Mouse (Mus musculus): ENCODE data around the gene 3110082I17Rik. TPM values are rescaled to one million over a fixed set of nuclear protein-coding genes. Genes with fewer than 3 reads are reported as not detected.

The 3110082I17Rik gene
- polyA plus RNA-seq, 1 experiment from 2014 or later: 22.4 TPM

- WGBS: 77% methylated on average over 2 of the region's 2 CpGs
- Histone ChIP-seq H3K9ac (no peak overlapping the region), H3K4me1 (peaks cover 74% of the 10 kb centered on the region)
Measured at GRCm38 (mm10) chr5:139374841-139375240, 85.5 kb downstream of the 3110082I17Rik start.

GRCm38 (mm10) chr5:139373889-139374444 is 86.4 kb downstream of the 3110082I17Rik start:
- no peak overlapping the region for H3K27ac ChIP-seq (replicated peaks)
- no peaks in the 10 kb centered on the region for H3K9me3 ChIP-seq
- no peak for ATAC-seq (ENCODE audit: extremely low read depth, insufficient number of reproducible peaks, low FRiP score, low TSS enrichment)
- no peak overlapping the region for H3K4me3 ChIP-seq
- no peak overlapping the region for H3K9ac ChIP-seq
- H3K4me1 ChIP-seq: peaks cover 70% of the 10 kb centered on the region
- WGBS: 72% methylated on average over 6 of the region's 6 CpGs
- H3K36me3 ChIP-seq: no peaks in the 10 kb centered on the region
- H3K4me2 ChIP-seq: no peak overlapping the region
- H3K27me3 ChIP-seq (replicated peaks): no peaks in the 10 kb centered on the region

More at GRCm38 (mm10) chr5:139374841-139375240, 85.5 kb downstream of the 3110082I17Rik start:
- no peak overlapping the region for H3K4me2 ChIP-seq
- H3K4me3 ChIP-seq: no peak overlapping the region
- no peak overlapping the region for H3K27ac ChIP-seq (replicated peaks)
- no peak for ATAC-seq (ENCODE audit: extremely low read depth, insufficient number of reproducible peaks, low FRiP score, low TSS enrichment)
- H3K9me3 ChIP-seq: no peaks in the 10 kb centered on the region
- no peaks in the 10 kb centered on the region for H3K27me3 ChIP-seq (replicated peaks)
- H3K36me3 ChIP-seq: no peaks in the 10 kb centered on the region

DNA sequence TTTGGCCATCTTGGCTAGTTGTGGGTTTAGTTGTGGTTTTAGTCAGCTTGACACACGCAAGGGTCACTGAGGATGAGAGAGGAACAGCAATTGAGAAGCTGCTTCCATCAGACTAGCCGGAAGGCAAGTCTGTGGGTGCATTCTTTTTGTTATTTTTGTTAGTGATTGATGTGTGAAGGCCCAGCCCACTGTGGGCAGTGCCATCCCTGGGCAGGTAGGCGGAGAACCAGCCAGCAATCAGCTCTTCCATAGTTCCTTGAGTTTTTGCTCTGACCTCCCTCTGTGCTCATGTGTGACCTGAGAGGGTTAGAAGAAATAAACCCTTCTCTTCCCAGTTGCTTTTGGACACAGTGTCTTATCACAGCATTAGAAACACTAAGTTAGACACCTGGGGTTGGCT is 87.2 kb downstream of the 3110082I17Rik start:
- no peak overlapping the region for H3K4me3 ChIP-seq
- H3K27me3 ChIP-seq (replicated peaks): no peaks in the 10 kb centered on the region
- no peak overlapping the region for H3K27ac ChIP-seq (replicated peaks)
- H3K4me1 ChIP-seq: peaks cover 62% of the 10 kb centered on the region
- no peaks in the 10 kb centered on the region for H3K36me3 ChIP-seq
- no peak overlapping the region for H3K9ac ChIP-seq
- ATAC-seq (ENCODE audit: extremely low read depth, insufficient number of reproducible peaks, low FRiP score, low TSS enrichment): no peak
- H3K4me2 ChIP-seq: no peak overlapping the region
- 73% methylated on average over 3 of the region's 3 CpGs for WGBS
- H3K9me3 ChIP-seq: no peaks in the 10 kb centered on the region

DNA sequence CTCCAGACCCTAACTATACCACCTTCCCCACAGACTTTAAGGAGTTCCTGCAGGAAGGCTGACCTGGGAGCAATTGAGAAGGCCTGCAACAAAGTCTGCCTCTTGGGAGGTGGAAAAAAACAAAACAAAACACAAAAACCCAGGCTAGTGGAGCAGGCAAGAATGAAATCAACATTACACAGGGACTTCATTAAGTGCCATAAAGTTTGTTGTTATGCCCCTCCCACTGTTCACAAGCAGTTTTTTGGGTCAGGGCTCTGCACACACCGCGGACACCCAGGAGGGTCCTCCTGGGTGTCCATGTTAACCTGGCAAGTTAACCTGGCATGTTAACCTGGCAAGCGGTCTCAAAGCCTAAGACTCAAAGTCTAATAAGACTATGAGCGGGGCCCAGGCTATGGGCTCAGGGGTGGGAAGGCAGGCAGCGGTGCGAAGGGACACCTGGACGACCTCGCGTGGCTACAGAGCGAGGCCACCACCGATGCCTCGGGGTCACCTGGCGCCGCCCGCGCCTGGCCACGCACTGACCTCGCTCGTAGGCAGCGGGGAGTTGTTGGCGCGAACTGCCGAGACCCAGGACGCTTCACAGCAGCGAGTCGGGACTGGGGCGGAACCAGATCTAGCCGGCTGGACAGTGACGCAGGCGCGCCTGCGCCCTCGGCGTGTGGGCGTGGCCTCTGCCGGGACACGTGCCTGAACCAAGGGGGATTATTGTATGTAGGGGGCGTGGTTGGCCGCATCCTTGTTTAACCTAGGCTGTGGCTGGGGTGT is 88.5 kb downstream of the 3110082I17Rik start:
- WGBS: 2% methylated on average over 39 of the region's 39 CpGs
- peak overlapping the region; percentile 87 for H3K27ac ChIP-seq (replicated peaks)
- H3K27me3 ChIP-seq (replicated peaks): no peaks in the 10 kb centered on the region

GRCm38 (mm10) chr5:139371118-139371517 is 89.2 kb downstream of the 3110082I17Rik start:
- Histone ChIP-seq H3K4me1 (peaks cover 42% of the 10 kb centered on the region), H3K36me3 (no peaks in the 10 kb centered on the region), H3K4me2 (peak overlapping the region; percentile 88), H3K27ac (replicated peaks) (0 out of 2 replicates have a peak overlapping the region, but pooled peaks have one; percentile 87), H3K27me3 (replicated peaks) (no peaks in the 10 kb centered on the region), H3K9ac (peak overlapping the region; percentile 96), H3K4me3 (peak overlapping the region; percentile 72), H3K9me3 (no peaks in the 10 kb centered on the region)
- ATAC-seq (ENCODE audit: extremely low read depth, insufficient number of reproducible peaks, low FRiP score, low TSS enrichment): no peak
- WGBS: 60% methylated on average over 5 of the region's 5 CpGs

More for the DNA sequence above, 88.5 kb downstream of the 3110082I17Rik start:
- ATAC-seq (ENCODE audit: extremely low read depth, insufficient number of reproducible peaks, low FRiP score, low TSS enrichment): peak; percentile 89
- Histone ChIP-seq H3K9ac (peak overlapping the region; percentile 96), H3K36me3 (no peaks in the 10 kb centered on the region), H3K4me1 (peaks cover 49% of the 10 kb centered on the region), H3K4me2 (peak overlapping the region; percentile 88), H3K9me3 (no peaks in the 10 kb centered on the region), H3K4me3 (peak overlapping the region; percentile 72)

DNA sequence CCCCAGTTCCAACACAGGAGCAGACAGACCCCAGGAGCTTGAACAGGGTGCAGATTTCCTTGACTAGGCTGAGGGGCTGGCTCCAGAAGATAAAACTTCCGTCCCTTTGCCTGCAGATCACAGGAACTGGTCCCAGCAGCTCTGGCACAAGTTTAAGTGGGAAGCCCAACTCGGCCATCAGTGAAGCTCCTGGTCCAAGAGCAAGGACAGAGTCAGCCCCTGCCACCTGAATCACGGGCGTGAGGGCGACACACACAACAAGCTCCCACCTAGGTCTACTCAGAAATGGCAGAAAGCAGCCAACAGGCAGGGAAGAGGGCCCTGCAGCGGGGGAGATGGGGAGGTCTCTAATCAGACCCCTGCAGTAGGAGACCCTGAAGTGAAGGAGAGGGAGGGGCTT is 90.0 kb downstream of the 3110082I17Rik start:
- Histone ChIP-seq H3K4me2 (peak overlapping the region; percentile 88), H3K27ac (replicated peaks) (peak overlapping the region; percentile 45; the same call in 1 of the 2 replicates), H3K9me3 (no peaks in the 10 kb centered on the region), H3K27me3 (replicated peaks) (no peaks in the 10 kb centered on the region), H3K4me1 (peaks cover 35% of the 10 kb centered on the region), H3K9ac (peak overlapping the region; percentile 96), H3K4me3 (no peak overlapping the region), H3K36me3 (no peaks in the 10 kb centered on the region)
- WGBS: 65% methylated on average over 6 of the region's 6 CpGs
- ATAC-seq (ENCODE audit: extremely low read depth, insufficient number of reproducible peaks, low FRiP score, low TSS enrichment): no peak

- Histone ChIP-seq H3K27me3 (replicated peaks) (no peaks in the 10 kb centered on the region), H3K27ac (replicated peaks) (no peak overlapping the region), H3K36me3 (no peaks in the 10 kb centered on the region), H3K4me1 (peaks cover 47% of the 10 kb centered on the region), H3K9ac (no peak overlapping the region), H3K4me2 (no peak overlapping the region), H3K9me3 (no peaks in the 10 kb centered on the region), H3K4me3 (no peak overlapping the region)
- WGBS: 82% methylated on average over 11 of the region's 11 CpGs
- ATAC-seq (ENCODE audit: extremely low read depth, insufficient number of reproducible peaks, low FRiP score, low TSS enrichment): no peak
Measured at GRCm38 (mm10) chr5:139368638-139369320, 91.5 kb downstream of the 3110082I17Rik start.

GRCm38 (mm10) chr5:139367884-139368458 is 92.4 kb downstream of the 3110082I17Rik start:
- WGBS: 82% methylated on average over 4 of the region's 4 CpGs
- Histone ChIP-seq H3K36me3 (no peaks in the 10 kb centered on the region), H3K4me1 (peaks cover 45% of the 10 kb centered on the region), H3K4me3 (no peak overlapping the region), H3K27me3 (replicated peaks) (no peaks in the 10 kb centered on the region), H3K4me2 (no peak overlapping the region), H3K9me3 (no peaks in the 10 kb centered on the region), H3K9ac (no peak overlapping the region; the same call in 1 of the 2 replicates), H3K27ac (replicated peaks) (no peak overlapping the region)
- no peak for ATAC-seq (ENCODE audit: extremely low read depth, insufficient number of reproducible peaks, low FRiP score, low TSS enrichment)

DNA sequence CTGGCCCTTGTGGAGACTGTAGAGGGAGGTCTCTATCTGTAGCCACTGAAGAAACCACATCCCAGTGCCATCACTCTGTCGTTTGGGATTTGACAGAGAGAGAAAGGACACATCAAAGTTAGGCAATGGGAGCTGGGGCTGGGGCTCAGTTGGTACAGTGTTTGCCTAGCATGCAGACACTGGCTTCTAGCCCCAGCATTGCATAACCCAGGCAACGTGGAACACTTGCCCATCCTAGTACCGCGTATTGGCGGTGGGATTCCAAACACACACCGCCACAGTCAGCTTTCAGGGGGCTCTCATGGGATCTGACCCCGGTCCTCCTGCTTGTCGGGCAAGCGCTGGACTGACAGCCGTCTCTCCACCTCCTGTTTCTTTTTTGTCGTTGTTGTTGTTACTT is 93.8 kb downstream of the 3110082I17Rik start:
- H3K36me3 ChIP-seq: no peaks in the 10 kb centered on the region
- 75% methylated on average over 11 of the region's 11 CpGs for WGBS
- H3K9me3 ChIP-seq: no peaks in the 10 kb centered on the region
- H3K27me3 ChIP-seq (replicated peaks): no peaks in the 10 kb centered on the region
- ATAC-seq (ENCODE audit: extremely low read depth, insufficient number of reproducible peaks, low FRiP score, low TSS enrichment): no peak
- no peak overlapping the region for H3K27ac ChIP-seq (replicated peaks)
- H3K4me3 ChIP-seq: no peak overlapping the region
- H3K4me2 ChIP-seq: no peak overlapping the region
- H3K9ac ChIP-seq: no peak overlapping the region
- H3K4me1 ChIP-seq: peaks cover 34% of the 10 kb centered on the region

- H3K4me1 ChIP-seq: peaks cover 27% of the 10 kb centered on the region
- no peak for ATAC-seq (ENCODE audit: extremely low read depth, insufficient number of reproducible peaks, low FRiP score, low TSS enrichment)
- H3K9me3 ChIP-seq: no peaks in the 10 kb centered on the region
- H3K27ac ChIP-seq (replicated peaks): no peak overlapping the region
- no peak overlapping the region for H3K4me2 ChIP-seq
- H3K9ac ChIP-seq: no peak overlapping the region
- WGBS: 70% methylated on average over 1 of the region's 1 CpGs
- H3K4me3 ChIP-seq: no peak overlapping the region
- H3K36me3 ChIP-seq: no peaks in the 10 kb centered on the region
- H3K27me3 ChIP-seq (replicated peaks): no peaks in the 10 kb centered on the region
Measured at GRCm38 (mm10) chr5:139365827-139366226, 94.5 kb downstream of the 3110082I17Rik start.
